Mouse (Mus musculus): ENCODE data around the gene Gm7694. TPM values are rescaled to one million over a fixed set of nuclear protein-coding genes. Genes with fewer than 3 reads are reported as not detected.

Gene Gm7694
- 8.6 and 10.1 TPM in 2 replicates for polyA plus RNA-seq (2012; rRNA removed)
- 3.9 and 4.1 TPM in 2 replicates for polyA plus RNA-seq (2014; fragmentation: Nextera tagmentation; extraction: Ambion mirVana)

DNA sequence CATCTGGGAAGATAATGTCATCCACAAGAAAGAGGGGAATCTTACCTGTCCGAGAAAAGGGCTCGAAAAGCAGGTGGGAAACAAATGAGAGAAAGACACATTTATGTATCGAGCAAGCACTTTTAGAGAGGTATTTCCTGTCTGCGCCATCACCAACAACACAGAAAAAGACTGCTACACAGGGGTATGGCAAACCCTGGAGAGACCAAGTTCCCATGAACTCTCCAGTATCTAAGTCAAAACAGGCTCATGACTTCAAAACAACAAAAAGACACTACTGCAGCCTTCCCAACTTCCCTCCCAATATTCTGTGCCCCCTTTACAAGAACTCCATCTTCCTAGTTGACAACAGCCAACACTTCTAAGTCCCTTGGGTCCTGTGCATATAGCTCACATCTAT lies at the start of gene Gm7694:
Gm7694 (minus strand) TSS at position 101 of the 400 bp plus-strand sequence.
- H3K36me3 ChIP-seq (ENCODE audit: control insufficient read depth, insufficient read depth, low read length): peaks cover 3% of the 10 kb centered on the region; the same call in 1 of the 2 replicates
- no peak within 1 kb of the TSS for H3K4me2 ChIP-seq (replicated peaks; ENCODE audit: low read depth, low read length, severe bottlenecking)
- no peaks in the 10 kb centered on the region for H3K9me3 ChIP-seq (ENCODE audit: control insufficient read depth, low read length)
- H3K9ac ChIP-seq (ENCODE audit: low read depth, low read length, severe bottlenecking): no peak within 1 kb of the TSS
- no peaks in the 10 kb centered on the region for H3K27me3 ChIP-seq (ENCODE audit: control insufficient read depth, insufficient read depth, low read length)
- H3K27ac ChIP-seq (replicated peaks; ENCODE audit: low read depth, low read length): no peak within 1 kb of the TSS
- ATAC-seq (ENCODE audit: low FRiP score, low read depth) (no peak), DNase-seq (ENCODE audit: low spot score) (no peak)
- no peak within 1 kb of the TSS for H3K4me3 ChIP-seq (replicated peaks; ENCODE audit: low read length)
- no peak for TF ChIP-seq POLR2A (IDR thresholded peaks at IDR 0.05; ENCODE audit: borderline replicate concordance, extremely low read depth, insufficient read depth, insufficient read length)
- H3K4me1 ChIP-seq (ENCODE audit: control insufficient read depth, insufficient read depth, low read length): no peaks in the 10 kb centered on the region
- WGBS: 96% methylated on average over 4 of the region's 4 CpGs

DNA sequence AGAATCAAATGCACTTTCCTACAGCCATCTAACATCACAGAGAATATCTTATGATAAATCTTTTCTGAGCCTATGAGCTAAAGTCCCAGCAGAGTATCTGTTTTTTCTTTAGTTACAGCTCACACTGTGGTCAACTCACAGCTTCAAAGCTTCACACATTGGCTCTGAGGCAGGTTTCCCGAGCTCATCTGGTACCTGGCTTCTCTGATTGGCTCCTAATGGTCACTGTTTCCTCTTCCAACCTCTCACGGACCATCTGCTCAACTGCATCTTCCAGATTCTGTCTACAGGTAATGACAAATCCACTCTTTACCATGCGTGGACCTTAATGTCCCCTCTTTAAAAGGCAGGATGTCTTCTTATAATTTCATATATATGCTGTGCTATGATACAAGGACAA lies 47.2 kb upstream of the Gm7694 start:
- DNase-seq (ENCODE audit: low spot score): no peak
- Histone ChIP-seq H3K9ac (ENCODE audit: low read depth, low read length, severe bottlenecking) (no peak overlapping the region), H3K36me3 (ENCODE audit: control insufficient read depth, insufficient read depth, low read length) (no peaks in the 10 kb centered on the region), H3K4me2 (replicated peaks; ENCODE audit: low read depth, low read length, severe bottlenecking) (no peak overlapping the region), H3K4me3 (replicated peaks; ENCODE audit: low read length) (no peak overlapping the region), H3K27me3 (ENCODE audit: control insufficient read depth, insufficient read depth, low read length) (no peaks in the 10 kb centered on the region), H3K4me1 (ENCODE audit: control insufficient read depth, insufficient read depth, low read length) (no peaks in the 10 kb centered on the region), H3K9me3 (ENCODE audit: control insufficient read depth, low read length) (no peaks in the 10 kb centered on the region), H3K27ac (replicated peaks; ENCODE audit: low read depth, low read length) (no peak overlapping the region)
- WGBS: 56% methylated on average over 3 of the region's 3 CpGs
- ATAC-seq (ENCODE audit: low FRiP score, low read depth): no peak
- no peak for TF ChIP-seq POLR2A (IDR thresholded peaks at IDR 0.05; ENCODE audit: borderline replicate concordance, extremely low read depth, insufficient read depth, insufficient read length)

- H3K4me1 ChIP-seq (ENCODE audit: control insufficient read depth, insufficient read depth, low read length): no peaks in the 10 kb centered on the region
- ATAC-seq (ENCODE audit: low FRiP score, low read depth) (no peak), DNase-seq (ENCODE audit: low spot score) (no peak)
- no peak overlapping the region for H3K9ac ChIP-seq (ENCODE audit: low read depth, low read length, severe bottlenecking)
- no peaks in the 10 kb centered on the region for H3K27me3 ChIP-seq (ENCODE audit: control insufficient read depth, insufficient read depth, low read length)
- no peaks in the 10 kb centered on the region for H3K36me3 ChIP-seq (ENCODE audit: control insufficient read depth, insufficient read depth, low read length)
- no peak overlapping the region for H3K4me2 ChIP-seq (replicated peaks; ENCODE audit: low read depth, low read length, severe bottlenecking)
- no peak overlapping the region for H3K4me3 ChIP-seq (replicated peaks; ENCODE audit: low read length)
- H3K27ac ChIP-seq (replicated peaks; ENCODE audit: low read depth, low read length): no peak overlapping the region
- no peaks in the 10 kb centered on the region for H3K9me3 ChIP-seq (ENCODE audit: control insufficient read depth, low read length)
- TF ChIP-seq POLR2A (IDR thresholded peaks at IDR 0.05; ENCODE audit: borderline replicate concordance, extremely low read depth, insufficient read depth, insufficient read length): no peak
These were observed 44.9 kb upstream of the Gm7694 start for GRCm38 (mm10) chr1:170351080-170351479.

DNA sequence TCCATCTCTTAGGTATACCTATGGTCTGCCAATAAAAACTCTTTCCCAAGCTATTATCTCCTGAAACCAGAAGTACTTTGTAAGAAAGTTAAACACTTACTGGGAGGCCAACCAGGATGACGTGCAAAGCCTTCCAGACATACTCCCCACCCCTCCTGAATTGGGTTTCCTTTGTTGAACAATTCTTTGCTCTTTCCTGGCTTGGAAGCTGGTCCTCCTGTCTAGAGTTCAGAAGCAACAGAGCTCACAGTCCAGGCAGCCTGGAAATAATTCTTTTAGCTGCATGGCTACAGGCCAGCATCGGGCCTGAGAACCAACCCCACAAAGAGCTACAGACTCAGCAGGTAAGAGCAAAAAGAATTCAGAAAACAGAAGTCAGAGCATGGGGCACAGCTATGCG lies 40.1 kb upstream of the Gm7694 start:
- Histone ChIP-seq H3K27ac (replicated peaks; ENCODE audit: low read depth, low read length) (no peak overlapping the region), H3K36me3 (ENCODE audit: control insufficient read depth, insufficient read depth, low read length) (no peaks in the 10 kb centered on the region), H3K4me2 (replicated peaks; ENCODE audit: low read depth, low read length, severe bottlenecking) (no peak overlapping the region), H3K4me1 (ENCODE audit: control insufficient read depth, insufficient read depth, low read length) (no peaks in the 10 kb centered on the region), H3K9me3 (ENCODE audit: control insufficient read depth, low read length) (no peaks in the 10 kb centered on the region), H3K9ac (ENCODE audit: low read depth, low read length, severe bottlenecking) (no peak overlapping the region), H3K27me3 (ENCODE audit: control insufficient read depth, insufficient read depth, low read length) (no peaks in the 10 kb centered on the region), H3K4me3 (replicated peaks; ENCODE audit: low read length) (no peak overlapping the region)
- whole genome bisulfite sequencing: 69% methylated on average over 3 of the region's 3 CpGs
- TF ChIP-seq POLR2A (IDR thresholded peaks at IDR 0.05; ENCODE audit: borderline replicate concordance, extremely low read depth, insufficient read depth, insufficient read length): no peak
- DNase-seq (ENCODE audit: low spot score) (no peak), ATAC-seq (ENCODE audit: low FRiP score, low read depth) (no peak)

DNA sequence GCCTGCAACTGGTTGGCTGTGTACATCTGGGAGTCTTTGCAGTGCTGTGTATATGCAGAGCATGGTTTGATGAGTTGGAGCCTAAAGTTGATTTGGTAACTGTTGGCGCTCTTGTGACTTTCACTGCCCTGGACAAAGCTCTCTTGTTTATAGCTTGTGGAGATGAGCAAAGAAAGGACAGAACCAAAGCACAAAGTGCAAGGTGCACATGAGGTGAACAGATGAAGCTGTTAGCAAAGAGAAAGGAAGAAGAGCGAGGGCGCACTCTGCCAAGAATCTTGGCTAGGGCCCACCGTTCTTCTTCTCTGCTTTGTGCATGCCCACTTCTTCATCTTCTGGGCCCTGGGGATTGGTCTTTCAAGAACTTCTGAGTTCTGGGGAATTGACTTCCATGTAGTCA lies 37.8 kb upstream of the Gm7694 start:
- H3K9ac ChIP-seq (ENCODE audit: low read depth, low read length, severe bottlenecking): no peak overlapping the region
- 91% methylated on average over 4 of the region's 4 CpGs for WGBS
- no peaks in the 10 kb centered on the region for H3K9me3 ChIP-seq (ENCODE audit: control insufficient read depth, low read length)
- DNase-seq (ENCODE audit: low spot score): no peak
- no peak overlapping the region for H3K27ac ChIP-seq (replicated peaks; ENCODE audit: low read depth, low read length)
- H3K36me3 ChIP-seq (ENCODE audit: control insufficient read depth, insufficient read depth, low read length): no peaks in the 10 kb centered on the region
- H3K4me1 ChIP-seq (ENCODE audit: control insufficient read depth, insufficient read depth, low read length): no peaks in the 10 kb centered on the region
- no peak for TF ChIP-seq POLR2A (IDR thresholded peaks at IDR 0.05; ENCODE audit: borderline replicate concordance, extremely low read depth, insufficient read depth, insufficient read length)
- no peak for ATAC-seq (ENCODE audit: low FRiP score, low read depth)
- no peak overlapping the region for H3K4me2 ChIP-seq (replicated peaks; ENCODE audit: low read depth, low read length, severe bottlenecking)
- H3K4me3 ChIP-seq (replicated peaks; ENCODE audit: low read length): no peak overlapping the region
- no peaks in the 10 kb centered on the region for H3K27me3 ChIP-seq (ENCODE audit: control insufficient read depth, insufficient read depth, low read length)

- Histone ChIP-seq H3K4me1 (ENCODE audit: control insufficient read depth, insufficient read depth, low read length) (no peaks in the 10 kb centered on the region), H3K4me2 (replicated peaks; ENCODE audit: low read depth, low read length, severe bottlenecking) (no peak overlapping the region), H3K36me3 (ENCODE audit: control insufficient read depth, insufficient read depth, low read length) (no peaks in the 10 kb centered on the region), H3K9me3 (ENCODE audit: control insufficient read depth, low read length) (no peaks in the 10 kb centered on the region), H3K9ac (ENCODE audit: low read depth, low read length, severe bottlenecking) (no peak overlapping the region), H3K4me3 (replicated peaks; ENCODE audit: low read length) (no peak overlapping the region), H3K27ac (replicated peaks; ENCODE audit: low read depth, low read length) (no peak overlapping the region), H3K27me3 (ENCODE audit: control insufficient read depth, insufficient read depth, low read length) (no peaks in the 10 kb centered on the region)
- ATAC-seq (ENCODE audit: low FRiP score, low read depth) (no peak), DNase-seq (ENCODE audit: low spot score) (no peak)
- WGBS: 62% methylated on average over 8 of the region's 8 CpGs
- no peak for TF ChIP-seq POLR2A (IDR thresholded peaks at IDR 0.05; ENCODE audit: borderline replicate concordance, extremely low read depth, insufficient read depth, insufficient read length)
These were observed 36.9 kb upstream of the Gm7694 start for GRCm38 (mm10) chr1:170343081-170343480.

Data from limb, embryonic 14.5 days (tissue).